Mouse (Mus musculus): ENCODE data around the gene Sdhaf2.
"Not testable (repeated sequence)": the region's sequence is repeated elsewhere in the genome, so short reads cannot be mapped to it uniquely, and the experiment has no call there.

The Sdhaf2 gene

GRCm38 (mm10) chr19:10525910-10526309 is at the start of gene Sdhaf2:
Gene Sdhaf2, minus strand, starts transcription at chr19:10526142.
- DNase-seq (ENCODE audit: low spot score in 2 of 2) = peak; percentile 45 to 67

- DNase-seq (ENCODE audit: low spot score in 2 of 2) = no peak
Measured at GRCm38 (mm10) chr19:10569627-10570026, 43.7 kb upstream of the Sdhaf2 start.

- DNase-seq (ENCODE audit: low spot score in 2 of 2) = no peak
Measured at GRCm38 (mm10) chr19:10565217-10565616, 39.3 kb upstream of the Sdhaf2 start.

- no peak for DNase-seq (ENCODE audit: low spot score in 2 of 2)
Measured at GRCm38 (mm10) chr19:10564278-10564677, 38.3 kb upstream of the Sdhaf2 start.

- no peak for DNase-seq (ENCODE audit: low spot score in 2 of 2)
Measured at GRCm38 (mm10) chr19:10562351-10562750, 36.4 kb upstream of the Sdhaf2 start.

GRCm38 (mm10) chr19:10561558-10562314 is 35.8 kb upstream of the Sdhaf2 start:
- no peak for DNase-seq (ENCODE audit: low spot score in 2 of 2)

GRCm38 (mm10) chr19:10560108-10560507 is 34.2 kb upstream of the Sdhaf2 start:
- DNase-seq (ENCODE audit: low spot score in 2 of 2) = no peak

- DNase-seq (ENCODE audit: low spot score in 2 of 2) = not testable (repeated sequence)
Measured at GRCm38 (mm10) chr19:10557837-10558375, 32.0 kb upstream of the Sdhaf2 start.

GRCm38 (mm10) chr19:10557430-10557829 is 31.5 kb upstream of the Sdhaf2 start:
- no peak for DNase-seq (ENCODE audit: low spot score in 2 of 2)

GRCm38 (mm10) chr19:10557001-10557400 is 31.1 kb upstream of the Sdhaf2 start:
- DNase-seq (ENCODE audit: low spot score in 2 of 2) = no peak

GRCm38 (mm10) chr19:10555624-10556510 is 29.9 kb upstream of the Sdhaf2 start, which contains the start of gene Tmem216:
Gene Tmem216, minus strand, starts transcription at chr19:10556238.
- DNase-seq (ENCODE audit: low spot score in 2 of 2) = peak; percentile 86 to 93

GRCm38 (mm10) chr19:10539454-10539853 is 13.5 kb upstream of the Sdhaf2 start:
- no peak for DNase-seq (ENCODE audit: low spot score in 2 of 2)

- DNase-seq (ENCODE audit: low spot score in 2 of 2) = no peak
Measured at GRCm38 (mm10) chr19:10530082-10530481, 4.1 kb upstream of the Sdhaf2 start.

GRCm38 (mm10) chr19:10525106-10525901 is 638 bp downstream of the Sdhaf2 start, which contains the start of gene Cpsf7:
Gene Cpsf7, plus strand, starts transcription at chr19:10525266.
- peak; percentile 87 to 94 for DNase-seq (ENCODE audit: low spot score in 2 of 2)

GRCm38 (mm10) chr19:10524784-10525105 is 1.2 kb downstream of the Sdhaf2 start:
- no peak for DNase-seq (ENCODE audit: low spot score in 2 of 2)

GRCm38 (mm10) chr19:10523483-10524080 is 2.4 kb downstream of the Sdhaf2 start:
- DNase-seq (ENCODE audit: low spot score in 2 of 2) = no peak

- no peak for DNase-seq (ENCODE audit: low spot score in 2 of 2)
Measured at GRCm38 (mm10) chr19:10521926-10522325, 4.0 kb downstream of the Sdhaf2 start.

- no peak for DNase-seq (ENCODE audit: low spot score in 2 of 2)
Measured at GRCm38 (mm10) chr19:10520355-10520754, 5.6 kb downstream of the Sdhaf2 start.

GRCm38 (mm10) chr19:10510759-10511330 is 15.1 kb downstream of the Sdhaf2 start:
- no peak for DNase-seq (ENCODE audit: low spot score in 2 of 2)

GRCm38 (mm10) chr19:10502571-10502970 is 23.4 kb downstream of the Sdhaf2 start:
- DNase-seq (ENCODE audit: low spot score in 2 of 2) = peak; percentile 35 to 73

GRCm38 (mm10) chr19:10500581-10500980 is 25.4 kb downstream of the Sdhaf2 start:
- DNase-seq (ENCODE audit: low spot score in 2 of 2) = no peak

All from spleen, postnatal 4 days (tissue).